Mouse (Mus musculus): ENCODE measurements around the gene Foxc1.

The Foxc1 gene

GRCm38 (mm10) chr13:31806428-31806832 lies at the start of gene Foxc1:
TSS of gene Foxc1 (plus strand) at chr13:31806633.
- DNase-seq (ENCODE audit: low spot score): no peak

- no peak for DNase-seq (ENCODE audit: low spot score)
These were observed 46.0 kb upstream of the Foxc1 start for GRCm38 (mm10) chr13:31760411-31760810.

- DNase-seq (ENCODE audit: low spot score): no peak
These were observed 45.4 kb upstream of the Foxc1 start for GRCm38 (mm10) chr13:31761057-31761456.

GRCm38 (mm10) chr13:31764419-31764818 lies 42.0 kb upstream of the Foxc1 start:
- no peak for DNase-seq (ENCODE audit: low spot score)

- DNase-seq (ENCODE audit: low spot score): no peak
These were observed 40.9 kb upstream of the Foxc1 start for GRCm38 (mm10) chr13:31765564-31765963.

GRCm38 (mm10) chr13:31772882-31773281 lies 33.6 kb upstream of the Foxc1 start:
- DNase-seq (ENCODE audit: low spot score): no peak

- no peak for DNase-seq (ENCODE audit: low spot score)
These were observed 30.7 kb upstream of the Foxc1 start for GRCm38 (mm10) chr13:31775762-31776161.

GRCm38 (mm10) chr13:31779281-31779981 lies 27.0 kb upstream of the Foxc1 start:
- no peak for DNase-seq (ENCODE audit: low spot score)

- DNase-seq (ENCODE audit: low spot score): no peak
These were observed 26.1 kb upstream of the Foxc1 start for GRCm38 (mm10) chr13:31780299-31780698.

- DNase-seq (ENCODE audit: low spot score): no peak
These were observed 24.4 kb upstream of the Foxc1 start for GRCm38 (mm10) chr13:31782063-31782462.

- no peak for DNase-seq (ENCODE audit: low spot score)
These were observed 21.7 kb upstream of the Foxc1 start for GRCm38 (mm10) chr13:31784757-31785156.

- no peak for DNase-seq (ENCODE audit: low spot score)
These were observed 13.8 kb upstream of the Foxc1 start for GRCm38 (mm10) chr13:31792480-31793132.

- no peak for DNase-seq (ENCODE audit: low spot score)
These were observed 13.3 kb upstream of the Foxc1 start for GRCm38 (mm10) chr13:31793163-31793562.

GRCm38 (mm10) chr13:31797346-31797745 lies 9.1 kb upstream of the Foxc1 start:
- no peak for DNase-seq (ENCODE audit: low spot score)

- no peak for DNase-seq (ENCODE audit: low spot score)
These were observed 8.4 kb upstream of the Foxc1 start for GRCm38 (mm10) chr13:31798075-31798474.

- no peak for DNase-seq (ENCODE audit: low spot score)
These were observed 5.6 kb upstream of the Foxc1 start for GRCm38 (mm10) chr13:31800581-31801576.

GRCm38 (mm10) chr13:31801703-31802305 lies 4.6 kb upstream of the Foxc1 start:
- DNase-seq (ENCODE audit: low spot score): no peak

- no peak for DNase-seq (ENCODE audit: low spot score)
These were observed 4.0 kb upstream of the Foxc1 start for GRCm38 (mm10) chr13:31802447-31802846.

- DNase-seq (ENCODE audit: low spot score): no peak
These were observed 3.0 kb upstream of the Foxc1 start for GRCm38 (mm10) chr13:31803166-31804093.

GRCm38 (mm10) chr13:31804571-31804970 lies 1.9 kb upstream of the Foxc1 start:
- no peak for DNase-seq (ENCODE audit: low spot score)

All from spleen, adult 12 weeks (tissue).